Mouse (Mus musculus) layer of hippocampus, adult 2 months (tissue): ENCODE measurements around the gene Meis3. TPM values are rescaled to one million over a fixed set of nuclear protein-coding genes. Genes with fewer than 3 reads are reported as not detected.

Source experiments
- DNase-seq, 2 experiments: peaks; one replicate each; pipeline ENCODE4 v3.0.0; 2022; ENCODE audit warnings: low spot score in 2 of 2
- H3K27ac ChIP-seq: fragments of 200-600 bp; 2 replicates; pipeline ENCODE4 v1.8.1; 2022
- H3K4me3 ChIP-seq: fragments of 200-600 bp; 2 replicates; pipeline ENCODE4 v1.8.1; 2022; ENCODE audit warnings: mild to moderate bottlenecking
- CTCF ChIP-seq: fragments of 200-600 bp; conservative IDR thresholded peaks from 2 replicates; pipeline ENCODE4 v1.8.1; 2022; ENCODE audit warnings: antibody characterized with exemption, mild to moderate bottlenecking, moderate library complexity
- total RNA-seq, 2 experiments: library from RNA; stranded (reverse); gene quantifications; 2 replicates each; pipeline ENCODE4 v1.2.3; 2021

Meis3 gene
- total RNA-seq, 2 experiments from 2014 or later: 37.3 to 38.6 TPM

DNA sequence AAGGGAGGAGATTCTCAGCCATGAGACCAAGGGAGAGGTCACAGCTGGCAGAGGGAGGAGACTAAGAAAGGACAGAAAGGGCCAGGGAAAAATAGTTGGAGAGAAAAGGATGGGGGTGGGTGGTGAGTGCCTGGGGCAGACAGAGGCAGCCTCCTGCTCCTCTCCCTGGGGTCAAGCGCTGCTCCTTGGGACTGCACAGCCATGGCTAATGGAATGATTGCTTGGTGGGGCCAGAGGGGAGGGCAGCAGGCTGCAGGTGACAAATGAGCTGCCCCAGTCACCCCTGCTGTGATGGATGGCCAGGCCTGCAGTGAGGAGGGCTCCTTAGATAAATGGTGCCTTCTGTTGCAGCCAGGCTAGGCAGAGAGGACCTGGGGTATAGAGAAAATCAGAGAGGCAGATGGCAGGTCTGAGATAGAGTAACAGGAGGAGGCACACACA is 2.7 kb upstream of the Meis3 start:
- Histone ChIP-seq H3K4me3 (no peak overlapping the region), H3K27ac (no peak overlapping the region)
- DNase-seq: no peak
- TF ChIP-seq CTCF: no peak

DNA sequence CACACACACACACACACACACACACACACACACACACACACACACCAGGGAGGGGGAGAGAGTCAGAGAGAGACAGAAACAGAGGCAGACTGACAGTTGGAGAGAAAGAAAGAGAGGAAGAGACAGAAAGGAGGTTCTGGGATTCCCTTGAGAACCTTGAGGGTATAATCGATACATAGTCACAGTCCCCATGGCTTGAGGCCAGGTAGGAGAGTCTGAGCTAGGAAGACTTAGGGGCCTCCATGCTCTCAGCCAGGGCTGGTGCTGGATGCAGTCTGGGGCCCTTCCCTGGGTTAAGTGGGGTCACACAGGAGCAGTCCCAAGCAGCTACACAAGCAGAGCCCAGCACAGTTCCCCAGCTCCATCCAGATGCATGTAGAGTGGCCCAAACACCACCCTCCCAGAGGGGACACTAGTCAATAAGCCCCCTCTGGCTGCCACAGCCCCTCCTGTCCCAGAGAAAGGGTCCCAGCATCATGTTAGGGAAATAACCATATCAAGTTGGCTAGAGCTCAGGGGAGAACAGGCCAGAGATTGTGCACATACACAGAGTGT is 2.2 kb upstream of the Meis3 start:
- Histone ChIP-seq H3K4me3 (no peak overlapping the region), H3K27ac (no peak overlapping the region)
- no peak for DNase-seq
- no peak for TF ChIP-seq CTCF

DNA sequence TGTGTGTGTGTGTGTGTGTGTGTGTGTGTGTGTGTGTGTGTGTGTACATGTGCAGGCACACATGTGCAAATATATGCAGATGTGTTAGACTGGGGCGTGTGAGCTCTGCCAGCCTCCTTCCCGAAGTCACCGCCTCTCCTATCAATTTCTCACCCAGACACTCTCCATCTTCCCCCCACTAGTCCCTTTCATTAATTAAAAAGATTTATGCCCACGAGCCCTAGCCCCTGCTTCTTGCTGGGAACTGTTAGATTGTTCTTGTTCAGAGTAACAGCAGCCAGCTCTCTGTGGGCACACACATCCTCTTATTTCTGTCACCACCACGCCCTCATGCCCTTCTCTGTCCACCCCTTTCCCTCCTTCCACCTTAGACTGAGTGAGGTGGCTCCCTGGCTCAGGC is 1.7 kb upstream of the Meis3 start:
- Histone ChIP-seq H3K27ac (no peak overlapping the region), H3K4me3 (no peak overlapping the region)
- no peak for DNase-seq
- no peak for TF ChIP-seq CTCF

DNA sequence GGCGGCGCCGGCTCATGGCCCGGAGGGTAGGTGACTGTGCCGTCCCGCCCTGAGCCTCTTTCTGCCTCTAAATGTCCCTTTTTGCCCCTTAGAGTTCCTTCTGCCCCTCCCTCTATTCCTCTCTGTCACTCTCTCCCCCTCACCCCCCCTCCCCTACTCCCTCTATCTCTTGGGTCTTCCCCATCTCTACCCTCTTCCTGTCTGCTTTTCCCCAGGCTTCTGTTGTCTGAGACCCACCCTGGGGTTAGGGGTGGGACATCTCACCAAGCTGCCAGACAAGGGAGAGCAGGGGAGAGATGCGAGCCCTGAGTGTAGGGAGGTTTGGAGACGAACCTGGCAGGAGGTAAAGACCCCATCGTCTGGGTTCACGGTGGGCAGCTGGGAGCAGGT is 647 bp downstream of the Meis3 start:
- H3K27ac ChIP-seq: peak overlapping the region; percentile 91
- peak overlapping the region; percentile 87 for H3K4me3 ChIP-seq
- no peak for TF ChIP-seq CTCF
- no peak for DNase-seq

DNA sequence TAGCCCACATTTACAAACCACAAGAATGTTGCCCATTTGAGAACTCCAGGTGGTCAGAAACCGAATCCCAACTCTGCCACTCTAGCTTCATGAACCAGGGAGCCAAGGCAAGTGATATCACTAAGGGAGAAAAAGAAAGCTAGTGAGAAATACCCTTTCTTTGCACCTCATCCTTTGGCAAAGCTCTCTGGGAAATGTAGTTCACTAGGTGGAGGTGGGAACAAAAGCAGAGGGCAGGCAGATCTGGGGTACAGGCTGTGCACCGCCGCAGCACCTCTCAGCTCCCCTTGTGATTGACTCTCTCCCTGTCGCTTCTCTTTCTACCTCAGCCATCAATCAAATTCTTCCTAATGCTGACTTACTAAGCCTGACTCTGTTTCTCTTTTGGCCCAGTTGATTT is 3.2 kb downstream of the Meis3 start:
- DNase-seq: no peak
- no peak for TF ChIP-seq CTCF
- Histone ChIP-seq H3K4me3 (no peak overlapping the region), H3K27ac (no peak overlapping the region)

DNA sequence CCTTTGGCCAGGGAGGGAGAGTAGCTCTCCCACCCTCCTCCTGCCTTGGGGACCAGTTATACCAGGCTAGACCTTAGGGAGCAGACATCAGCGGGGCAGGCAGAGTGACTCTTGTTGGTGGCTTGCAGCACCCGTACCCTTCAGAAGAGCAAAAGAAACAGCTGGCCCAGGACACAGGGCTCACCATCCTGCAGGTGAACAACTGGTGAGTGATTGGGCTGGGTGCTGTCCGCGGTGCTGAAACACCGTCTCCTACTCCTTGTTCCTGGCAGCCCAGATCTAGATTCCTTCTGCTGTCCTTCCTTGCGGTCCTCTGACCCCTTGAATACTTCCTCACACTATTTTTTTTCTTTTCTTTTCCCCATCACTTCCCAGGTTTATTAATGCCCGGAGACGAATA is 8.8 kb downstream of the Meis3 start:
- H3K27ac ChIP-seq: no peak overlapping the region
- DNase-seq: no peak

DNA sequence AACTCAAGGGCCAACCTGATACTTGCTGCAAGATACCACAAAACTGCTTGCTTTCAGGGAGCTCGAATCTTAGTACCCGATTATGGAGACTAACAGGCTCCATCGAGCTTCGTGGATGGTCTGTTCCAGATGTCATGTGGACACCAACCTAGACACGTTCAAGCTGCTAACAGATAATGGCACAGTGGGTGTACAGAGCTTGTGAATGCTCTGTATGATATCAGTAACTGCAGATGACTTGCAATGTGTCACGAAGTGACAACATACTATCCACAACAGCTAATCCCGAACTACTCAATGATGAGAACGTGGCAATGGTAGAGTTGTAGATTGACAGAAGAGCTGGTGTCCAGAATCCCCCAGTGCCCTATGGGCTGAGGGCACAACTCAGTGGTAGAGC is 12.6 kb downstream of the Meis3 start:
- H3K27ac ChIP-seq: no peak overlapping the region
- H3K4me3 ChIP-seq: no peak overlapping the region
- DNase-seq: no peak
- TF ChIP-seq CTCF: no peak

More for the DNA sequence above, 8.8 kb downstream of the Meis3 start:
- H3K4me3 ChIP-seq: no peak overlapping the region
- no peak for TF ChIP-seq CTCF

DNA sequence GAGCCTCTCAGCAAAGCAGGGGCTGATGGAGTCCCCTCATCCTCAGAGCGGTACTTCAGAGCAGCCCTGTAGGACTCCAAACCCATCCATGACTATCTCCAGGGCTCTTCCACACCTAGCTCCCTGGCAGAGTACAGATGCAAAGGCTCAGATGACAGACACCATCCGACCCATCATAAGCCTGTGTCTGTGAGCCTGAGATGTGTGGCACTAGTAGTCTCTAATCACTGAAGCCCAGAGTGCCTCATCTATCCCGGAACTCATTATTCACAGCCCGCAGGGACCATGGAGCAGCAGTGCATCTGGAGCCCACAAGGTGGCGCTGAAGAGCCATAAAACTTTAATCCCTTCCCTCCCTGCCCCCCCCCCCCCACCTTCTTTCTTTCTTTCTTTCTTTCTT is 17.4 kb downstream of the Meis3 start:
- DNase-seq: peak; percentile 71 to 83
- Histone ChIP-seq H3K4me3 (no peak overlapping the region), H3K27ac (no peak overlapping the region)
- TF ChIP-seq CTCF: peak; percentile 76

DNA sequence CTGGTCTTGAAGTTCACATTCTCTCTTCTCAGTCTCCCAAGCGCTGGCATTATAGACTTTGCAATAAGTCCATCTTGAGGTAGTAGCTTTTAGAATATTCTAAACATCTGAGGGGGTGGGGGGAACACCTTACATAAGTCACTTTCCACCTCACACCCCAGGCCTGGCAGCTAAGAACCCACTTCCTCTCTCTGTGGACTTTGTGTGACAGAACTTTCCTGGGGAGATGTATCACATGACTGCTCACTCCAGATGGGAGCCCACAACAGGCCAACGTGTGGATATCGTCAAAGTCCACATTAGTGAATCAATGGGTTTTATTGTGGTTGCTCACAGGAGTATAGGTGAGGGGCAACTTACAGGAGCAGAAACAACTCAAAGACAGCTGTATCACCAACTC is 18.8 kb downstream of the Meis3 start:
- TF ChIP-seq CTCF: no peak
- Histone ChIP-seq H3K4me3 (no peak overlapping the region), H3K27ac (no peak overlapping the region)
- no peak for DNase-seq

DNA sequence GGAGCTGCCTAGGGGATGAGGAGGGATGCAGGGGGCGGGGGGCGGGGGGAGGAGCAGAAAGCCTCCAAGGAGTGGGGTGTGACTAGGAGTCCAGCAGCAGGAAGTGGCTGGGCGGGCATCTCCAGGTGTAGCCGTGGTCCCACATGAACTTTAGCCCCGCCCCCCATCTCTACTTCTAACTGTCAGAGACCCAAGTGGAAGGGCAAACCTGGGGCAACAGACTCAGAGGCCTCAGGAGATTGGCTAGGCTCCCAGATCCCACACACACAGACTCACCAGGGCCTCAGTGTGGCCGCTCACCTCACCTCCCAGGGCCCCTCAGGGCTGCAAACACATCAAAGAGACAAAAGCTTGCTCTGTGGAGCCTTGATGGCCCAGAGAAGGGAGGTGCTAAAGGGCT is 21.7 kb downstream of the Meis3 start:
- TF ChIP-seq CTCF: no peak

DNA sequence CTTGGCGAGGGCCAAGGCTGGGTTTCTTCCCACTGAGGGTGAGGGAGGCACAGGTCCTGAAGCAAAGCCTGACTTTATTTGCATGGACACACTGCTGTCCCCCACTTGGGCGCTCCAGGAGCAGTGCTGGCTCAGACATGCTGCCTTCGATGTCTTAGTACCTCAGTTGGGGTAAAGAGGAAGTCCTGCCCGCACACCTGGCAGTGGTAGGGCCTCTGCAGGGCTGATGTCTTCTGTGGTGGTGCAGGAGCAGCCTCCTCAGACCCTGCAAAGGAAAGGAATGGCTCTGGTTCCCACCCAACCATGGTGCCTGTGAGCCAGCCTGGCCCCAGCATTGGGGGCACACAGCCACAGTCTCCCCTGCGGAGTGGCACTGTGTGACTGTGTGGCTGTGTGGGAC is 22.3 kb downstream of the Meis3 start:
- H3K27ac ChIP-seq: no peak overlapping the region
- TF ChIP-seq CTCF: no peak
- H3K4me3 ChIP-seq: no peak overlapping the region
- DNase-seq: no peak

More for the DNA sequence above, 21.7 kb downstream of the Meis3 start:
- DNase-seq: no peak
- H3K4me3 ChIP-seq: no peak overlapping the region
- no peak overlapping the region for H3K27ac ChIP-seq

DNA sequence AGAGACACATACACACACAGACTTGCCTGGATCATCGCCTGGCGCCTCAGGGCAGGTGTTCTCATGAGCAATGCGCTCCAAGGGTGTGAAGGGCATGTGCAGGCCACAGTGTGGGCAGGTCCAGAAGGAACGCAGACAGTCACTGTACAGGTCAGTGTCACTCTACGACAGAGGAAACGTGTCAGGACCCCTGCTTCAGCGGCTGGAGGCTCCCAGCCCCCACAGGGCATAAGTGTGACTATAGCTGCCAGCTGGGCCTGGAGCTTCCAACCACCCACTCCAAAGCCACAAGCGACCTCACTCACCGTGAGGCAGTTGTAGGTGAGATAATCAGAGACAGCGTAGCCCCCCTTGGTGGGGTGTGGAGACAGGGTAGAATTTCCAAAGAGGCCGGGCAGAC is 23.6 kb downstream of the Meis3 start:
- DNase-seq: no peak

DNA sequence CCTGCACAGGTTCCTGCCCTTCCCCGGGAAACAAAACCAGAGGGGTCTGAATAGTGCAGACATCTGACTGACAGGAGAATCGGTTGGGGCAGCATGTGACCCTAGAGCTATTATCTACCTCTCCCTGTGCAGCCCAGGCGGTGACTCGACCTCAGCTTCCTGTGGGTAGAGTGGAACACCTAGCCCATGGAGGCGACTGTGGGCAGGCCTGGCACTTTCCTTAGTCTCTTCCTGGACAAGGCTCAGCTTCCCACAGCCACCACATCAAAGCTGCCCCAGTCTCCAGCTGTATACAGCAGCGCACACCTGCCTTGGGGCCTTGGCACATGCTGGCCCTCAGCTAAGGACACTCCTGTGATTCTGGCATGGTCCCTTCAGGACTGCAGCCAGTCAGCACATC is 26.2 kb downstream of the Meis3 start:
- Histone ChIP-seq H3K4me3 (no peak overlapping the region), H3K27ac (no peak overlapping the region)
- no peak for TF ChIP-seq CTCF
- no peak for DNase-seq

More for the DNA sequence above, 23.6 kb downstream of the Meis3 start:
- no peak overlapping the region for H3K4me3 ChIP-seq
- no peak overlapping the region for H3K27ac ChIP-seq
- TF ChIP-seq CTCF: no peak

DNA sequence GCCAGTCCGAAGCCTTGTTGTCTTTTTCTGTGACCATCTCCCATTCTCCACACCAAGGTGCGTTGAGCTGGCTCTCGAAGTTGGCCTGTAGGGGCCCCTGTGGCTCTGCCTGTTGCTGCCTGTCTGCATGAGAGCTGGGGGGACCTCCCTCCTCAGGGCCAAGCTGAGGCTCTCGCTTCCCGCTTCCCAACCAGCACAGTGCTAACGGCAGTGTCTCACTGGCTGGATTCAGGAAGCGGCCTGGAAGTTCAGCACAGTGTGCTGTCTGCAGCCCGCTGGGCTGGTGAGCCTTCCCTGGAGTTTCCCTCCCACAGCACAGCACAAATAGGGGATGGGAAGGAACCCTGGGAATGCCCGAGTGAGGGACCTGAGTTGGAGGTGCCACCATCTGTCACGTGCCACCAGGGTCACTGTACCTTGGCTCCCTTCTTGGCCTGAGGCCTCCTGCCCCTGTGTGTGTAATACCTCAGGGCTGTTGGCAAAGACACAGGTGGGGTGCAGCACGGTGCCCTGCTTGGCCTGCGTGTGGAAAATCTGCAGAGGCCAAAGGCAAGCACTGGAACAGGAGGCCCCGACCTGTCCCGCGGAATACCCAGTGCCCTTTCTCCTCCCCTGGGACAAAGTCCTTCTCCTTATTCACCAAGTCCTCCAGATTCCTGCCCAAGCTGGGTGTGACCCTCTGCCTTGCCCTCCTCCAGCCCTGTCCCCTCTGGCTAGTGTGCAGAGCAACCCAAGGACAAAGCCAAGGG is 28.0 kb downstream of the Meis3 start:
- no peak for TF ChIP-seq CTCF
- no peak overlapping the region for H3K27ac ChIP-seq
- H3K4me3 ChIP-seq: no peak overlapping the region
- no peak for DNase-seq

DNA sequence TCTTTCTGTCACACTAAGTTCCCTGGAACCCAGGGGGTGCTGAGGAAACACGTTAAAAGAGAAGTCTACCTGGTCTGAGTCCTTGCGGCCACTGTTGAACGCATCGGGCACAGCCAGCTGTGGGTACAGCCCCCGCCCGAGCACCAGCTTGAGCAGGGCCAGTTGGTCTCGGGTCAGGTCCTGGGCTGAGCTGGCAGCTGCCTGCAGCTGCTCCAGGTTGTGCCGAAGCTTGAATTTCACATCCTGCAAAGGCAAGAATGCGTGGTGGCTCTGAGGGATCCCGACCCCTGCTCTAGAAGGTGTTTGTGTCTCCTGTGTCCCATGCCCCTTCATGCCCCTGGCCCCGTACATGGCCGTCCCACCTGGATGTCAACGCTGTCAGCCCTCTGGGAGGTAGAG is 28.6 kb downstream of the Meis3 start:
- no peak overlapping the region for H3K4me3 ChIP-seq

More for the DNA sequence above, 28.6 kb downstream of the Meis3 start:
- no peak overlapping the region for H3K27ac ChIP-seq
- no peak for DNase-seq
- no peak for TF ChIP-seq CTCF
